Mouse (Mus musculus) ES-Bruce4 (cell line): ENCODE data around the gene Gpx5.

Source experiments
- CTCF ChIP-seq: IDR thresholded peaks from one replicate; pipeline ENCODE4 v1.8.1; 2011; ENCODE audit warnings: low read depth, low read length
- EP300 ChIP-seq: IDR thresholded peaks from 2 replicates; pipeline ENCODE4 v1.6.1; 2011; ENCODE audit warnings: low read depth, low read length; ENCODE audit not compliant: insufficient read depth
- POLR2A ChIP-seq: IDR thresholded peaks from one replicate; pipeline ENCODE4 v1.8.1; 2011; ENCODE audit warnings: low read length; ENCODE audit not compliant: insufficient read depth

GRCm38 (mm10) chr13:21304483-21305066, 12.0 kb upstream of the Gpx5 start:
- TF ChIP-seq EP300, result no peak
- no peak for TF ChIP-seq POLR2A
- TF ChIP-seq CTCF, result no peak
